Mouse (Mus musculus) spleen, postnatal 10 days (tissue): ENCODE measurements around the gene Cnksr3.

Experiments
- DNase-seq, 2 experiments: peaks; one replicate each; pipeline ENCODE4 v3.0.0; 2021 to 2022; ENCODE audit warnings: low spot score in 2 of 2

The Cnksr3 gene

GRCm38 (mm10) chr10:7149671-7150595 is 62.1 kb downstream of the Cnksr3 start:
- DNase-seq: no peak

- DNase-seq: no peak
Measured at GRCm38 (mm10) chr10:7145614-7146013, 66.4 kb downstream of the Cnksr3 start.

GRCm38 (mm10) chr10:7144081-7144783 is 67.8 kb downstream of the Cnksr3 start:
- no peak for DNase-seq

GRCm38 (mm10) chr10:7142287-7142686 is 69.8 kb downstream of the Cnksr3 start:
- no peak for DNase-seq

- DNase-seq: no peak
Measured at GRCm38 (mm10) chr10:7140282-7140681, 71.8 kb downstream of the Cnksr3 start.

GRCm38 (mm10) chr10:7138049-7138448 is 74.0 kb downstream of the Cnksr3 start:
- DNase-seq: no peak

GRCm38 (mm10) chr10:7135751-7136150 is 76.3 kb downstream of the Cnksr3 start:
- no peak for DNase-seq

- DNase-seq: no peak
Measured at GRCm38 (mm10) chr10:7133005-7133404, 79.0 kb downstream of the Cnksr3 start.

GRCm38 (mm10) chr10:7131441-7131840 is 80.6 kb downstream of the Cnksr3 start:
- no peak for DNase-seq

- DNase-seq: no peak
Measured at GRCm38 (mm10) chr10:7127828-7128227, 84.2 kb downstream of the Cnksr3 start.

- no peak for DNase-seq
Measured at GRCm38 (mm10) chr10:7126882-7127281, 85.2 kb downstream of the Cnksr3 start.

GRCm38 (mm10) chr10:7126287-7126686 is 85.8 kb downstream of the Cnksr3 start:
- DNase-seq: no peak

- DNase-seq: no peak
Measured at GRCm38 (mm10) chr10:7124993-7125392, 87.0 kb downstream of the Cnksr3 start.

GRCm38 (mm10) chr10:7122294-7122693 is 89.7 kb downstream of the Cnksr3 start:
- DNase-seq: no peak

- no peak for DNase-seq
Measured at GRCm38 (mm10) chr10:7120206-7120605, 91.8 kb downstream of the Cnksr3 start.

GRCm38 (mm10) chr10:7118258-7119077 is 93.6 kb downstream of the Cnksr3 start:
- peak in 1 of 2 experiments; percentile 34 for DNase-seq

- DNase-seq: no peak
Measured at GRCm38 (mm10) chr10:7117785-7118184, 94.3 kb downstream of the Cnksr3 start.

- DNase-seq: no peak
Measured at GRCm38 (mm10) chr10:7114796-7115195, 97.2 kb downstream of the Cnksr3 start.

GRCm38 (mm10) chr10:7113747-7114146 is 98.3 kb downstream of the Cnksr3 start:
- no peak for DNase-seq

- DNase-seq: no peak
Measured at GRCm38 (mm10) chr10:7113144-7113543, 98.9 kb downstream of the Cnksr3 start.

GRCm38 (mm10) chr10:7111462-7112000 is 100.5 kb downstream of the Cnksr3 start:
- no peak for DNase-seq

GRCm38 (mm10) chr10:7103872-7104271 is 108.2 kb downstream of the Cnksr3 start:
- DNase-seq: no peak
